Mouse (Mus musculus) thymus, adult 2 months (tissue): Measurements from ENCODE around the gene Plcl1.

Source experiments
- CTCF ChIP-seq: fragments of 200-500 bp; IDR thresholded peaks from 2 replicates; pipeline ENCODE4 v1.5.1; 2012; ENCODE audit warnings: mild to moderate bottlenecking, control low read depth, low read length, moderate library complexity, borderline replicate concordance; ENCODE audit not compliant: control insufficient read depth, poor library complexity, insufficient read depth; ENCODE audit errors: extremely low read depth
- POLR2A ChIP-seq: fragments of 200-500 bp; IDR thresholded peaks from 2 replicates; pipeline ENCODE4 v1.6.1; 2012; ENCODE audit warnings: mild to moderate bottlenecking, low read length, control low read depth, moderate library complexity; ENCODE audit not compliant: control insufficient read depth, poor library complexity, insufficient read depth; ENCODE audit errors: extremely low read depth

GRCm38 (mm10) chr1:55605956-55606355 lies 200.2 kb downstream of the Plcl1 start:
- no peak for TF ChIP-seq CTCF
- TF ChIP-seq POLR2A: no peak
